Mouse (Mus musculus): ENCODE measurements around the gene Grin1. TPM values are rescaled to one million over a fixed set of nuclear protein-coding genes. Genes with fewer than 3 reads are reported as not detected.
"Not testable (repeated sequence)": the region's sequence is repeated elsewhere in the genome, so short reads cannot be mapped to it uniquely, and the experiment has no call there.

Grin1 gene
- total RNA-seq, 2 experiments from 2014 or later: not detected

DNA sequence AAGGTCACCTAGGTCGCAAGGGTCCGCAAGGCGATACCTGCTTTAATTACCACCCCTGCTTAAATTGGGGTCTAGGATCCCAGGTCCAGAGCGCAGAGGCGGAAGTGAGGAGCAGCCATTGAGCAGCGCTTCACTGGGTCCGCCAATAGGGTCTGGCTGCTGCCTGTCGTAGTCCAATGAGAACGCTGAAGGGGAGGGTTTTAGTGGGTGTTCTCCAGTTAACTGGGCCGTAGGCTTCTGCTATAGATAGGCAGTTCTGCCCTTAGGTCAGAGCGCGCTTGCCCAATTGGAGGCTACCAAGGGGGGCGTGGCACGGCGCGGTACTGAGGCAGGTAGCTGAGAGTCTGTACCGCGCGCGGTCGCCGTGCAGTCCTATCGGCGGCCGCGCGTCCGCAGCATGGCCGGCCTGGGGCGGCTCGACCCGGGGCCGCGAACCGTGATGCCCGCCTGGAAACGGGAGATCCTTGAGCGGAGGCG lies 56.7 kb downstream of the Grin1 start, which contains the start of gene Tprn:
Gene Tprn, plus strand, starts transcription at position 328 of the 477 bp plus-strand sequence.
- intact Hi-C loops (cut with DNase I): no loop called here
- DNase-seq: peak; percentile 88 to 91

GRCm38 (mm10) chr2:25261870-25262269 lies 57.1 kb downstream of the Grin1 start:
- DNase-seq: no peak
- intact Hi-C loops (cut with DNase I): no loop called here

GRCm38 (mm10) chr2:25258887-25259286 lies 60.1 kb downstream of the Grin1 start:
- no peak for DNase-seq
- intact Hi-C loops (cut with DNase I): loop anchor here (2.0 kb wide), 1 partner anchor 34 kb away; no protein-coding TSS in a partner anchor

GRCm38 (mm10) chr2:25257250-25257649 lies 61.7 kb downstream of the Grin1 start:
- intact Hi-C loops (cut with DNase I); DNase-seq: not testable (repeated sequence)

- DNase-seq: peak in 1 of 2 experiments; percentile 39
- intact Hi-C loops (cut with DNase I): not testable (repeated sequence)
These were observed 62.4 kb downstream of the Grin1 start for GRCm38 (mm10) chr2:25256443-25257109.

DNA sequence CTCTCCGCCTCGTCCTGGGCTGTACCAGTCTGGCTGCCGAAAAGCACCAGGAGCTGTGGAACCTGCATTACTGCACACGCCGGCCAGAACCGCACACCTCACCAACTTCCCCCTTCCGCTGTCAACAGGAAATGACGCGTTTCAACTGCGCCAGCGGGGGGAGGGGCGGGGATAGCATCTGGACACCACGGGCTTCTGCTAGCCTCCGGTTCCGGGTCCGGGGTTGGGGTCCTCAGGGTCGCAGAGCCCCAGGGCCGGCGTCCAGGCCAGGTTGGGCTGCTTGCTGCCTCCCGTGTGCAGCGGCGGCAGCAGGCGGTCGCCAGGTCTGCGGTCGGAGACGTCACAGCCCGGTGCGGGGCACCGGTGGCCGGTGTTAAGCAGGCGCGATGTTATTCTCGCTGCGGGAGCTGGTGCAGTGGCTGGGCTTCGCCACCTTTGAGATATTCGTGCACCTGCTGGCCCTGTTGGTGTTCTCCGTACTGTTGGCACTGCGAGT lies 63.7 kb downstream of the Grin1 start, which contains the start of gene Tmem203:
Gene Tmem203, plus strand, starts transcription at position 156 of the 496 bp plus-strand sequence.
- intact Hi-C loops (cut with DNase I): loop anchor here (1.0 to 2.0 kb wide), 4 partner anchors 17 to 77 kb away; partner anchors contain the start of genes Anapc2, Man1b1 and Ssna1

DNA sequence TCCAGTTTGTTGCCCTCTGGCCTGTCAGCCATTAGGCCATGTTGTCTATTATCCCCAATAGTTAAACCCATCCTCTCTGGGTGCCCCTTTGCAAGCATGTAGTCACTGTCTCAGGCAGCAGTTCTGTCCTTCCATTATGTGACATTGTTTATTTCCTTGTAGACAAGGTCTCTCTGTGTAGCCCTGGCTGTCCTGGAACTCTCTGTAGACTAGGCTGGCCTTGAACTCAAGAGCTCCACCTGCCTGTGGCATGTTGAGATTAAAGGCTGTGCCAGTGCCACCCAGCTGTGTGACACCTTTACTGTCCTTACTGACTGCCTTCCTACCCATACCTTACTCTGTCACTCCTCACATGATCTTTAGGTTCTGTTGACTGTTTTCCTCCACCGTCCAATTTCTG lies 66.7 kb downstream of the Grin1 start:
- no peak for DNase-seq
- intact Hi-C loops (cut with DNase I): no loop called here

More for the DNA sequence above, 63.7 kb downstream of the Grin1 start, which contains the start of gene Tmem203:
- peak; percentile 90 for DNase-seq

GRCm38 (mm10) chr2:25246183-25247072 lies 72.6 kb downstream of the Grin1 start, which contains the start of gene AL732309.1:
Gene AL732309.1, minus strand, starts transcription at chr2:25246863.
- no peak for DNase-seq
- intact Hi-C loops (cut with DNase I): no loop called here

GRCm38 (mm10) chr2:25244144-25244543 lies 74.8 kb downstream of the Grin1 start:
- intact Hi-C loops (cut with DNase I): no loop called here
- DNase-seq: no peak

GRCm38 (mm10) chr2:25243342-25243741 lies 75.6 kb downstream of the Grin1 start:
- intact Hi-C loops (cut with DNase I): no loop called here
- DNase-seq: no peak

DNA sequence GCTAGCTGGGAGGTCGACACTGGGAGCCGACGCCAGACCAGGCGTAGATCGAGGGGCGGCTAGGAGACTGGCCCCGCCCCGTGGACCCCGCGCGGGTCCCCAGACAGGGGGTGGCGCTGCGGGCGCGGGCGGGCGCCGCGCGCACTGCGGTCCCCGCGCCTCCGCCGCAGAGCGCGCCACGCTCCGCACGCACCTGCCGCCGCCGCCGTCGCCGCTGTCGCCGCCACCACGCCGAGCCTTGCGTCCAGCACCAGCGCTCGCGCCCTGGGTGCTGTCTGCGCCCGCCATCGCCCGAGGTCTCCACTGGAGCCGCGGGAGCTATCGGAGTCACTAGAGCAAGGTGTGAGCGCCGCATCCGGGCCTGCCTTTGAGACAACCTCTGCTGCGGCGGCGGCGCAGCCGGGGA lies 76.9 kb downstream of the Grin1 start, which contains the start of the genes Rnf208 and Cysrt1:
Gene Rnf208, plus strand, starts transcription at position 155 of the 406 bp plus-strand sequence.
Gene Cysrt1, minus strand, starts transcription at position 352 of the 406 bp plus-strand sequence.
- no peak for DNase-seq
- intact Hi-C loops (cut with DNase I): no loop called here

DNA sequence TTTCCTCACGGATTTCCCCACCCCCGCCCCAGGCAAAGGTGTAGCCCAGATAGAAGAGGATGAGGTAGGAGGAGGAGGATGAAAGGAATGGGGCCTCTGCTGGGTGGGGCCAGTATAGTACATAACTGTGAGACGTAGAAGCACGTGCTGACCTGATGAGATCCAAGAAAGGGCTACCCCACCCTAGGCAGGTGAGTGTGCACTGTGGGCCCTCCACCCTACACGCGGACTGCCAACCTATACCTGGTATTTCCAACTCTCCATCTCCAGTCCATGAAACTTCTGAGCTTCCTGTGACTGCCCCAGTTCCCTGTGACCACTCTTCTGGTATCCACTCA lies 77.6 kb downstream of the Grin1 start:
- no peak for DNase-seq
- intact Hi-C loops (cut with DNase I): no loop called here

Other genes starting within 250 kb of the Grin1 start
- gene Entpd8, start 238.9 kb downstream of the Grin1 start, total RNA-seq (2021): not detected
- gene Noxa1, start 224.0 kb downstream of the Grin1 start, total RNA-seq (2021): not detected
- 10 to 100 TPM in 1 of 2 experiments, 1 to 10 TPM in 1; 9.7 to 12.0 TPM for gene Nrarp, start 138.4 kb downstream of the Grin1 start, total RNA-seq (2021)
- 1 to 10 TPM; 4.0 to 5.2 TPM for gene Tor4a, start 122.3 kb downstream of the Grin1 start, total RNA-seq (2021)
- 10 to 100 TPM; 38.7 to 39.9 TPM for gene Nelfb, start 107.7 kb downstream of the Grin1 start, total RNA-seq (2021)
- not detected for gene Stpg3, start 104.5 kb downstream of the Grin1 start, total RNA-seq (2021)
- gene Fam166a, start 100.4 kb downstream of the Grin1 start, total RNA-seq (2021): not detected
- gene Tubb4b, start 94.5 kb downstream of the Grin1 start, total RNA-seq (2021): 100 to 1,000 TPM; 240 to 254 TPM
- not detected for gene Slc34a3, start 84.8 kb downstream of the Grin1 start, total RNA-seq (2021)
- not detected for gene Rnf224, start 82.4 kb downstream of the Grin1 start, total RNA-seq (2021)
- gene Rnf208, start 76.9 kb downstream of the Grin1 start, total RNA-seq (2021): under 1 TPM; 0.27 to 0.44 TPM
- not detected for gene Cysrt1, start 76.7 kb downstream of the Grin1 start, total RNA-seq (2021)
- gene AL732309.1, start 72.3 kb downstream of the Grin1 start, total RNA-seq (2021): 1 to 10 TPM; 1.2 to 2.2 TPM
- 10 to 100 TPM; 13.4 to 15.1 TPM for gene Tmem203, start 63.7 kb downstream of the Grin1 start, total RNA-seq (2021)
- gene Tprn, start 56.6 kb downstream of the Grin1 start, total RNA-seq (2021): 1 to 10 TPM; 4.8 to 8.6 TPM
- gene Ssna1, start 46.7 kb downstream of the Grin1 start, total RNA-seq (2021): 10 to 100 TPM; 37.4 to 44.0 TPM
- 10 to 100 TPM; 38.6 to 39.1 TPM for gene Anapc2, start 46.7 kb downstream of the Grin1 start, total RNA-seq (2021)
- gene Tmem210, start 31.0 kb downstream of the Grin1 start, total RNA-seq (2021): not detected
- not detected for gene Lrrc26, start 29.3 kb downstream of the Grin1 start, total RNA-seq (2021)
- 10 to 100 TPM; 21.9 to 23.2 TPM for gene Man1b1, start 13.2 kb upstream of the Grin1 start, total RNA-seq (2021)
- 1 to 10 TPM; 3.4 to 3.7 TPM for gene Dpp7, start 37.2 kb upstream of the Grin1 start, total RNA-seq (2021)
- gene Uap1l1, start 46.5 kb upstream of the Grin1 start, total RNA-seq (2021): 1 to 10 TPM; 6.7 to 8.6 TPM
- gene Sapcd2, start 53.1 kb upstream of the Grin1 start, total RNA-seq (2021): under 1 TPM; 0.46 to 0.56 TPM
- gene Entpd2, start 76.7 kb upstream of the Grin1 start, total RNA-seq (2021): 10 to 100 TPM; 14.5 to 15.4 TPM
- 10 to 100 TPM; 27.3 to 27.8 TPM for gene Npdc1, start 80.2 kb upstream of the Grin1 start, total RNA-seq (2021)
- gene Fut7, start 104.1 kb upstream of the Grin1 start, total RNA-seq (2021): under 1 TPM; 0.27 to 0.36 TPM
- 10 to 100 TPM; 35.5 to 39.9 TPM for gene Abca2, start 109.5 kb upstream of the Grin1 start, total RNA-seq (2021)
- gene Clic3, start 137.7 kb upstream of the Grin1 start, total RNA-seq (2021): 1 to 10 TPM; 1.2 to 1.6 TPM
- gene Paxx, start 141.9 kb upstream of the Grin1 start, total RNA-seq (2021): 10 to 100 TPM; 23.0 to 23.4 TPM
- 100 to 1,000 TPM; 189 to 202 TPM for gene Ptgds, start 150.9 kb upstream of the Grin1 start, total RNA-seq (2021)
- not detected for gene Lcn12, start 174.7 kb upstream of the Grin1 start, total RNA-seq (2021)
- gene Fbxw5, start 181.6 kb upstream of the Grin1 start, total RNA-seq (2021): 10 to 100 TPM; 82.7 to 92.8 TPM
- gene C8g, start 182.5 kb upstream of the Grin1 start, total RNA-seq (2021): 1 to 10 TPM; 1.5 to 1.6 TPM
- 10 to 100 TPM; 14.3 to 14.6 TPM for gene Traf2, start 227.8 kb upstream of the Grin1 start, total RNA-seq (2021)
- 100 to 1,000 TPM; 215 to 227 TPM for gene Edf1, start 238.7 kb upstream of the Grin1 start, total RNA-seq (2021)